Mouse (Mus musculus) spleen, adult 18-20 months (tissue): ENCODE measurements around the gene Srrm4.

ENCODE experiments used
- DNase-seq, 2 experiments: peaks; one replicate each; pipeline ENCODE4 v3.0.0; 2022; ENCODE audit warnings: mixed read lengths in 2 of 2

The Srrm4 gene

DNA sequence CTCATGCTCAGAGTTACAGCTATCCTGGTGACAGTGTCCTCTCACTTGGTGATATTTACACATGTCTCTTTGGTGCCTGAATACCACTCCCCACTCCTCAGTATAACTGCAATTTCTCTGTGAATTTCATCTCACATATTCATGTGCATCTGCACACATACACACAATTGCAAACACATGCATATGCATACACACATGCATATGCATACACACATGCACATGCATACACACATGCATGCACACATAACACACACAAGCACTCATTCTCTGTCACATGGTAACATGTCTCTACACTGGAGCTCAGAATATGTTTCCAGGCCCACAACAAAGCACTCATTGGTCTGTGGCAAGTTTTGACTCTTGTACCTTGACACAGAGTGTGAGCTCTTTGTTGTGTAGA lies 39.0 kb downstream of the Srrm4 start:
- DNase-seq: no peak

DNA sequence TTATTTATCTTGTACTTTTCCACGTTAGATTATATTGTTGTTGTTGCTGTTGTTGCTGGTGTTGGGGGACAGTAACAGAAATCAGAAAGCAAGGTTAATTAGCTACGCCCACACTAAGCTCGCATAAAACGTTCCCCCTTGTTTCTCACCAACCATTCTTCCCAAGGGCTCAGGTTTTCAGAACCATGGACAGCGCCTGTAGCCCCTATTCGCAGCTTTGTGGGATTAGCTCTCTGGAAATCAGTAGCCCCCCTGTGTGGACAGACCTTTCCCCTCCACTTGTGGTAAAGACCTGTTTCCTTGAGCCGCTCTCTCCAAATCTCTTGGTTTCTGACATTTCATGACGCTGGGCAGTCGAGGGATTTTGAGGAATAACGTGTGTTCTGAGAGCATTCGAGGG lies 45.9 kb downstream of the Srrm4 start:
- no peak for DNase-seq

DNA sequence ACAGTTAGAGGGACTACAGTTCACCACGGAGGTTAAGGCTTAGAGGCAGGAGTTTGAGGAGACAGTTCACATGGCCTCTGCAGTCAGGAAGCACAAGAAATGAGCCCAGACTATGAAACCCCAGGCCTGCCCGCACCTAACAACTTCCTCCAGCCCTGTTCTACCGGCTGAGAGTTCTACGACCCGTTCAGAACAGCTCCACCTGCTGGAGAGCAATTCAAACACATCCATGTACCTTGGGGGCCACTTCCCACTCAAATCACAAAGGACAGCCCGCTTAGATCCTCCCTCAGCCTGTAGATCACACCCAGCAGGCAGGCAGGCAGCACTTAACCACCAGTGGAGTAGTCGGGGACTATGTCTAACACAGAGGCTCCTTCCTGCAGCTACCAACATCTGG lies 49.3 kb downstream of the Srrm4 start:
- DNase-seq: no peak

DNA sequence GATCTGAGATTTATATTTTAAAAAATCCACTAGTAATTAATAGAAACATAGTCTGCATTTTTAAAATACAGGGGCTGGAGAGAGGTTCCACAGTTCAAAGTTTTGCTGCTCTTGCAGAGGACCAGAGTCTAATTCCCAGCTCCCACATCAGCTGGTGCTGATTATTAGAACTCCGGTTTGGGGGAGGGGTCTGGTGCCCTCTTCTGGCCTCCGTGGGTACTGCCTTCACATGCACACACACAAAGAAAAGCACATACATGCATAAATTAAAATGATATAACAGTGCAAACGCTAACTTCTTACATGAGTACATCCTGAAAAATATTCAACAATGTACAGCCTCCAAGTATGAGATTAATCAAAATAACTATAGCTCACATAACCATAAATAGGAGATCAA lies 50.5 kb downstream of the Srrm4 start:
- no peak for DNase-seq

DNA sequence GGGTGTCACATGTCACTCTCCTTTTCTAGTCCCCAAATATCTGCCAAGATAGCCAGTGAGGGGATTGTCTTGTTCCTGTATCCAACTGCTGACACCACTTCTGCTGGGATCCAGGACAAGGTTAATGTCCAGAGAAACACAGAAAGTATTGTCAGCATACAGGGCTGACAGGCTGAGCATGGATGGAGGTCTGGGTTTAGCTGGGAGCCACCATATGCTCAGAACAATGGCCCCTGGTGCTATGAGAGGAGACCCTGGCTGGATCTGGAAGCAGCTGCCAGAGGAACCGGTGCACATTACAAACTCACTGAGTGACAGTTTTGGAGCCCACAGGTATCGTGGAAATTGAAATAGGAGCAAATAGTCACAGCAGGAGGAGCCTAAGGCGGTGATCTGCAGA lies 52.3 kb downstream of the Srrm4 start:
- no peak for DNase-seq

DNA sequence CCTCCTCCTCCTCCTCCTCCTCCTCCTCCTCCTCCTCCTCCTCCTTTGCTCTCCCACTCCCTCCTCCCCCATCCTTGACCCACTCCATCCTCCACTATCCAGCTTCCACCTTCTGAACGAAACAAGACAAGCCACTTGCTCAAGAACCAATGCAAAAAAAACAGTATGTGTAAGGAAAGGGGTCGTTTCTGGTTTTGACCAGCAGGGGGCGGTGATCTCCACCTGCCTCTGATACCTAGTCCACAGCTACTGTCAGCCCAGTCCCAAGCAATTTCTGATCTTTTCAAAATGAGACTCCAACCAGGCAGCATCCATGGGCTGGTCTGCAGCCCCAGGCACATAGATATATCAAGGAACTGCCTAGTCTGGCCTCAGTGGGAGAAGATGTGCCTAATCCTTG lies 53.1 kb downstream of the Srrm4 start:
- no peak for DNase-seq

DNA sequence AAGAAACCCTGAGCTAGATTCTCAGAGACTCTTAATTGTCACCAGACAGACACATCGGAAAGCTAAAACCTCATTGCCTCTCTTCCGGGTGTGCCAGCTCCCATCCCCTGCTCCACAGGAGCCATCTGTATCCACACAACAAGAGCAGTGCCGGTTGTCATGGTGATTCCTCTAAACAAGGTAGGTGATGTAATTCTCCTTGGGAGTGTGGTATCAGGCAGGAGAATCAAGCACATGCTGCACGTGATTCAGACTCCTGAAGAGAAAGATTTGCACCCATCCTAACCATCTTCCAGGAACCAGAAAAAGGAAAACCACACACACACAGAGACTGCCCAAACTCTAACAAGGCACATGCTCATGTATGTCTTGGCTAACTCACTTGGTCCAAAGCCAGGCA lies 65.3 kb downstream of the Srrm4 start:
- no peak for DNase-seq

DNA sequence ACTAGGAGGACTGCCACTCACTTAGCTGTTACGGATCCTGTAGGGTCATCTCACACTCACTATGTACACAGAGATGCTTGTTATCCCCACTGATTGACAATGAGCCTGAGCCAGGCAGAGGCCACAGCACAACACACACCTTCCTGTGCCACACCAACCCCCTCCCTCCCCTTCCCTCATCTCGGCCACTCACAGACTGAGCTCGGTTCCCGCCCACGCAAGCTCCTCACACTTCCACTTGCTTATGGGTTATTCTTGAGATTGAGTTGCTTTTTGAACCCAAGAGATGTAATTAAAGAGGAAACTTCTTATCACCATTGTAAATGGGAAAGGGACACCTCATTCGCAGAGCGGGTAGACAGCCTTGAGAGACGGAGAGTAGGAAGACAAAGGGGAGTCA lies 66.3 kb downstream of the Srrm4 start:
- no peak for DNase-seq

DNA sequence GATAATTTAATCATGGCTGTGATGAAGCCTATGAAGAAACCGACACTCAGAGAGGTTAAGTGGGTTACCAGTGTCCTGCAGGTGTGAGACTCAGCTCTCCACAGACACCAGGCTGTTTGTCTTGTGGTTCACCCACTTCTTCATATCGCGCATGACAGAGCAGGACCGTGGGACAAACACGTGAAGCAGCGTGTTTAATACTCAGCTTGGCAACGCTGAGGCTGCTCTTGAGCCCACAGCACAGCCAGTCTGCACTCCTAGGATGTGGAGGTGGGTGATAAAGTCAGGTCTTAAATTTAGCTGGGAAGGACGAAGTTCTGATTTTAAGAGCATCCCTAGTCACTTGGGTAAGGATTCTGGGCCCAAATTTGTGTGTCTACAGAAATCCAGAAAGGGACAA lies 68.1 kb downstream of the Srrm4 start:
- DNase-seq: no peak

DNA sequence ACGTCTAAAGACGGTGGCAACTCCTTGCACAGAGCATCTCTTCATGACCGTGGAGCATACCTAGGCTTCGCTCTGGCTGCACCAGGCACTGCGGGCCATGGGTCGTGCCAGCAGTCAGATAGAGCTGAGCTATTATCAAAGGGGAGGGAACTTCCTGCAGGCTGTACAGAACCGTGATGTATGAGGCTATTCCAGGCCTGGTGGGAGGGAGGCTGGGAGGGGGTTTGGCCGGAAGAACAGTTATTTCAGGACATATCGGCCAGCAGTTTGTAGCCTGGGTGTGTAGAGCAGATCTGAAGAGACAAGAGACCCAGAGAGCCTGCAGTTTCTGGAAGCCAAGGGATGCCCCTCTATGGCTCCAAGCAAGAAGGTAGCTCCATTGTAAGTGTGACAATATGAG lies 68.5 kb downstream of the Srrm4 start:
- DNase-seq: no peak

DNA sequence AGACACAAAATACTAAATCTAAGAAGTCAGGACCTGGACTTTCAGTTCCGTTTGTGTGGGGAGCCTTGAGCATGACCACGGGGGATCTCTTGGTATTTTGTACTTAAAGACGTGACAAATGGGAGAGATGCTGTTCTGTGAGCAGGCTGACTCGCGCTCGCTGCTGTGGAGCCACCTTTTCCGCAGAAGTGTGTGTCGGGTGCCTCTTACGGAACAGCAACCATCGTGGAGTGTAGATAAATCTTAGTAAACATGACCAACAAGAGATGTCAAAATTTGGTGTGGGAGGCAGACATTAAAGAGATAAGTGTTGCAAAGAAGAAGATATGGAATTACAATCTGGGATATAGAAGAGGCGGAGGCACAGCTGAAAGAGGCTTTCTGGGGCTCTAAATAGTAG lies 69.3 kb downstream of the Srrm4 start:
- DNase-seq: no peak

DNA sequence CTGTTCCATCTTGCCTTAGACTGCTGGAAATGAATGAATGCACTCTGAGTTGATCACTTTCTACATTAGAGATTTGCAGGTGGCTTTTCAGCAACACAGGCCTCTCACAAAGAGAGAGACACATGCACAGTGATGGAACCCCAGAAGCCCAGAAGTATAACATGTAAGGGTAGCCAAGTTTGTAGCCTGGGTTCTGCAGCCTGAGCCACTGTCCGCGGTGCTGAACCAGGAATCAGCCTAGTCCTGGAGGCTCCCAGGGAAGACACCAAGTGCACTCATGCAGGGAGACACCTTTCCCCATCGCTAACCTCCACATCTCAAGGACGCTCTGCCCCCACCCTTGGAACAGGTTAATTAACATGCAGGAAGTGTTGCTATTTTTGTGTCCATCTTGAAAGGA lies 73.6 kb downstream of the Srrm4 start:
- DNase-seq: no peak

DNA sequence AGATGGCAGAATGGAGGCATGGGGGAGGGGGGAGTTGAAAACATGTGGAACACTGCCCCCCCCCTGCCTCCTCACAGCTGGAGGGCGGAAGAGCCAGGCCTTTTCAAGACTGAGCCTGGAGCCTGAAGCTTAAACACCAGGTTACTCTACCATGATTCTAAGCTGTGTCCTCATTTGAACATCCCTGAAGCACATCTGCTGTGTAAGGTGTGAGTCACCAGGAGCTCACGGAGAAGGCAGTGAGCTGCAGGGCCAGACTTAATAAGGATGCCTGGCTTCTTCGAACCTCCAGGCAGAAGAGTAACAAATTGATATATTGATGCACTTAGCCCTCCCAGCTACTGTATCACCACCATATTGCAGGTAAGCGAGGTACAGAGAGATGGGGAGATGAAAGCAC lies 79.5 kb downstream of the Srrm4 start:
- DNase-seq: no peak

DNA sequence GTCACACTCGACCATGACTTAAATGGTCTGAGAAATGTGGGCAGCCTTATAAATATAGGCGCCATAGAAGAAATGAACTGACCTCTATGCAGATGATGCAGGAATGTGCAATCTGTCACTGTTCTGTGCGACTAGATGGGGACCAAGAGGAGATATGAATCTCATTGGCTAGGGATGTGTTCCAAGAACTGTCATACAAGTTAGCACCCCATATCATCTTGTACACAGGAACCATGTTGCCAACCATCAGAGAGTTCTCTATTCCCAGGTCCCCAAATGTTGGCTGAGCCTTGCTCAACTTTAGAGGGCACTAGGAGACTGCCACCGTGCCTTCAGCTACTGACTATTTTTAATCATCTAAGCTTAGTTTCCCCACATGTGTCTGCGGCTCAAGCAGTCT lies 81.4 kb downstream of the Srrm4 start:
- no peak for DNase-seq

DNA sequence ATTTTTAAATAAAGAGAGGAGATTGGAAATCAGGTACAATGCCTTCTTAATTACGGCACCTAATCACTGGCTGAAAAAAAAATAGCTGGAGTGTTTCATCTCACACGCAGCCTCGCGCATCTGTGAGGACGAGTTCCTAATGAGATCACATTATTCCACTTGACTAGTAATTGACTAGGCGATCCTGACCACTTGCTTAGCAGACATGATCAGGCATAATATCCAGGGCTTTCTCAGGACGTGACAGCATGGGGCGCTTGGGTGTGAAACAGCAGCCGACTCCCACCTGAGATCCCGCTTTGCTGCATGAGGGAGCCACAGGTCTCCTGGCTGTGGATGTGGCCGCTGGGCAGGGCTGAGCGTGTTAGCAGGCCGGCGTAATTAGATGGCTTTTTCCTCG lies 90.3 kb downstream of the Srrm4 start:
- DNase-seq: no peak

DNA sequence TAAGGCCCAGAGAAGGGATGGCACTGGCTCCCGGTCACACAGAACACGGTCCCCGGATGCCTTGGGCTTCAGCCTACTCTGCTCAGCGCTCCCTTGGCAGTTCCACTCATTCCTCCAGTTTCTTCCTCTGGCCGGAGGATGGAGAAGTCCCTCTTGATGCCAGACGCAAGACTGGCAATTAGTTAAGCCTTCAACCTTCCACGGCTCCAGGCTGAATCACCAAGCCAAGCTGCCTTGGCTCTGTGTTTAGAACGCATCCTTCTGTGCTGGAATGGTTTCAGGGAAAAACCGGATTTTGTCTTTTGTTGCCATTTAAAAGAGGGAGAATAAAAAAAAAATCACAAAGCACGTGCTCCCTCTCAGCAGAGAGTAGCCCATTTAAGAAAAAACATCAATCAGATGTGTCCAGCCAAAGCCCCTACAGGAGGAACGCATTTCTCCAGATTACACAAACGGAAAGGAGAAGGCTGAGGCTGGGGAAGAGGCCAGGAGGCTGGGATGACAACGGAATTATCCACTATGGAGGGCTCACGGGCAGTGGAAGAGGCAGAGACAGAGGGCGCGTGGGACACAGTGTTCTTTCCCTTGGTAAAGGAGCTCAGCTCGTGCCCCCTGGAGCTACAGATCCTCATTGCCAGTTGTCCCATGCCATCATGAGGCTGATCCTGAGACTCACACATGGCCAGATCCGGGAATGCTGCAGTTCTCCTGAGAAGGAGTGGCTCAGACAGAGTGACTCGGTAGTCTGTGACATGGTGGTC lies 92.6 kb downstream of the Srrm4 start:
- DNase-seq: no peak

DNA sequence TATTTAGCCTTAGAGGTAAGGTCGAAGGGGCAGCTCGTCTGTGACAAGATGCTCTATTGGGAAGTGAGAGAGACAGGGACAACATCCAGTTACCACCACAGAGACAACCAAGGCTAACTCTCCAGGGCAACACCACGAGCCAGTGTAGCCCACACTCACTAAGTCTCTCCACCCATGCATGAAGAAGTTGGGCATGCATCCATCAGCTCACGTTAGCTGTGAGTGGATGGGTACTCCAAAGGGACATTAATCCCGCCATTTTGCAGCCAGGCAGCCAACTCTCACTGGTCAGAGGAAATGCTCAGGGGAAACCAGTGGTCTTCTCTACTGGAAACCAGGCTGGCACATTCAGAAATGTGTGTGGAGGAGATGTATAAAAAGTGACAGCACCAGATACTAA lies 93.8 kb downstream of the Srrm4 start:
- DNase-seq: no peak

DNA sequence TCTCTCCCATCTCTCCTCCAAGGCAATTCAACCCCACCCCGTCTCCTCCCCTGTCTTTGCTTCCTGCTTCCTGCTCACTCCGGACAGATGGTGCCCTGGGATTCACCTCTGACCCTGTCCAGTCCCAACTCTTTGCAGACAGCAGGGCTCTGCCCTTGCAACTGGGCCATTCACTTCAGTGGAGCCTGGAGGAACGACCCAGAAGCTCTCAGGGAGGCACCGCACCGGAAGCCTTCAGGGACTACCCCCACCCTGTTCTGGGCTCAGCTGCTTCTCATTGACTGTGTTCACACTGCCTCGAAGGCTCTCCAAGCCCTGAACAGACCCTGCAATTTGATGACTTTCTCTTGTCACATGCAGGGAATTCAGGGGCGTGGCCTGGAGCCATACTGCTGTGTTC lies 94.4 kb downstream of the Srrm4 start:
- DNase-seq: no peak

DNA sequence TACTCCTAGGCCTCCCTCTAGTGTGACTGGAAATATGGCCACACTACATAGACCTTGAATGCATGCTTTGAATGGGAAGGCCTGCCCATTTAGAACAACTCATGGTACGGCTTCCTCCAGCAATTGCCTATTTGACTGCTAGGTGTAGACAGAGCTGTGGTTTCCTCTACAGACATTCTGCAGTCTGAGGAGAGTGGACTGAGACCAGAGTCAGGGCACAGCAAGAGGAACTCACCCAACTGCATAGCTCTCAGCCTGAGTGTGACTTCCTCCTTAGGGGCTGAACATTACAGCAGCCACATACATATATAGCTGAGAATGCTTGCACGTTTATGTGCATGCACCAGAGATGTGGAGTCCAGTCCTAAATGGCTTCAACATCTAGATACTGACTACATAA lies 94.9 kb downstream of the Srrm4 start:
- no peak for DNase-seq

DNA sequence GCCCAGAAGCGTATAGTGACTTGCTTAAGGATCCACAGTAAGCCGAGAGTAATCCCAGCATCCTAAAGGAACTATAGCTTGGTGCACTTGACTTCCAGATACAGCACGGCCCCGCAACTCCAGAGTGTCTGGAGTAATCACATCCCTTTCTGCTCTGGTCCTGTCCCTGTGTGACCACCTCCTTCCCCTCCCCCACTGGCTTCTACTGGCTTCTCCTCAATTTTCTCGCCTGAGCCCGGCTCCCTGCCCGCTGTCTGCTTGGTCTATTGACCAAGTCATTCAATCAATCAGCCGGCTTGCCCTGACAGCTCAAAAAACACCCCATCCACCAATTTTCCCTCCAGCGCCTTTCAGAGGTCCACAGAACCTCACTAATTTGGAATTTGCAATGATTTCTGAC lies 96.2 kb downstream of the Srrm4 start:
- no peak for DNase-seq

DNA sequence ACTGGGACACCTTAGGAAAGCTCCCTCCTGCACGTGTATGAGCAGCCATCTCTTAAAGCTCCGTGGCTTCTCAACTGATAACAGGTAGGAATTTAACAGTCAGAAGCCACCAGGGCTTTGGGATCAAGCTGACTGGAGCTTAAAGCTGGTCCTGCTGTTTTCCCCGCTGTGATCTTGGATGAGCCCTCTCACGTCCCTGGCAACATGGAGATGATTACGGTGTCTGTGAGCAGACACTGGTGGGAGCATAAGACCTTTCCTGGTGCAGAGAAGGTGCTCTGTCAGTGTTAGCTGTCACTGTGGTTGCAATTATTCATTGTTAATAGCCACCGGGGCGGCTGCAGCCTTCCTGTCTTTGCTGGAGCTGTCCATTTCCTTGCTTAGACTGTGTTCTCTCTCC lies 97.2 kb downstream of the Srrm4 start:
- no peak for DNase-seq

DNA sequence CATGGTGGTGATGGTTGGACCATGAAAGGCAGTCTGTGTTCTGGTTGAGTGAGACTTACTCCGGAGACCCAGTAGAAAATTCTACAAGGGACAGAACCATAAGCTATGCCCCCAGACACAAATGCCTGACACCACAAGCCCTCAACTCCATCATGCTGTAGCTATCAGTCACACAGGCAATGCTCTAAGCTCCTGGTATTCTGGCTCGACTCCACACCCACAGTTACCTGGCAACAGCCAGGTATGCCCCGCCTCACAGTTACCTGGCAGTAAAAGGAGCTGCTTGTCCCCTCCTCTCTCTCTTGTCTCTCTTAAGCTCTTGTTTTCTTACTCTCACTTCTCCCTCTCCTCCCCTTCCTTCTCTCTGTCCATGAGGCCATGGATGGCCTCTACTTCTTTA lies 98.9 kb downstream of the Srrm4 start:
- no peak for DNase-seq

DNA sequence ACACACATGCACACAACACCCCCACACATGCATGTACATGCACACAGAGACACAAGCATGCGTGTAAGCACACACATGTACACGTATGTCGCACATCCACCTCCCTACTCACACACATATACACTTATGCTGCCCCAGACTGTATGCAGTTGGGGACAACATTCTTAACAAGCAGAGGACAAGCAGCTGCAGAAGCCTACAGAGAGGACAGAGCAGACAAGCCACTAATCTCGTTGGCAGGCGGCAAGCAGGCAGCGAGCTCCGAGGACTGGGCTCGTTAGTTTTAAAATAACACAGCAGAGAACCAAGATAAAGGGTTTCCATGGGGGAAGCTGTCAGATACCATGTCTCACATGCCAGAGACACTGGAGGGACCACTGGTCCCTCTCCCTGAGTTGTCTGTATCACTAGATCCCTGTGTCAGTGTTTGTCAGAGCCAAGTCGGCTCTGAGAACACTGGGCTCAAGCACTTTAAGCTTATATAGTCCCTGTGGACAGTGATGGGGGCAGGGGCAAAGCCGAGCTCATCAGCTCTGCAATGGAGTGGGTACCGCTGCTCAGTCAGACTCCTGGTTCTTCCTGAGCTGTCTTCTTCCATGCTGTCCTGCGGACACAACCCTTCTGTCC lies 99.7 kb downstream of the Srrm4 start:
- DNase-seq: no peak

DNA sequence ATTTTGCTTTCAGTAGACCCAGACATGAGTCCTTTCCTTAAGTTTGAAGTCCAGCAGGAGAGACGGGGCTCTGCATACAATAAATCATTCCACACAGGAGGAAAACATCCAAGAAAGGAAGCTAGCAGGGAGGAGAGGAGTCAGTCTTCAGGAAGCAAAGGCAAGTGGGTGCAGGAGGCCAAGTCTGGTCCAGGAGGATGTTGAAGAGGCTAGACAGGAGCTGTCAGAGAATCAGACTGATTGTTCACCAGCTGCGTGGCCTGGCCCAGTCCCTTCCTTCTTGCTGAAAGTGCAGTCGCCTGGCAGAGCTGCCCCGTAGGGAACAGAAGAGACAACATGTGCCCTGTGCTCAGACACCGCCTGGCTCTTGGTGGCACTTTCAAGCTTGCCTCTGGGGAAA lies 100.8 kb downstream of the Srrm4 start:
- no peak for DNase-seq

DNA sequence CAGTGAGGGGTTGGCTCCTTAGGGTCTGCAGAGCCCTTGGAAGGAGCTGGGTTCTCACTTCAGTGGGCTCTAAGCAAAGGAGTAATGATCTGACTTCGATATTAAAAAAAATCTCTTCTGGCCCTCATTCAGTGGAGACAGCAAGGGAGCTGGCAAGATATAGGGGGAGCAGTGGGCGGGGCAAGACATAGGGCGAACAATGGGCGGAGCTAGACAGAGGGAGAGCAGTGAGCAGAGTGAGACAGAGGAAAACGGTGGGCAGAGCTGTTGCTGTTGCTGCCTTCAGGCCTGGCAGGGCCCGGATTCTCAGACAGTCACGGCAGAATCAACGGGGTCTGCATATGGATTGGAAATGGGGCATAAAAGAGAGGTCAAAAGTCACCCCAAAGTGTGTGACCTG lies 102.0 kb downstream of the Srrm4 start:
- no peak for DNase-seq
